Comparison of ENCODE assay signal across 20 mouse cellular contexts in the genomic region with DNA sequence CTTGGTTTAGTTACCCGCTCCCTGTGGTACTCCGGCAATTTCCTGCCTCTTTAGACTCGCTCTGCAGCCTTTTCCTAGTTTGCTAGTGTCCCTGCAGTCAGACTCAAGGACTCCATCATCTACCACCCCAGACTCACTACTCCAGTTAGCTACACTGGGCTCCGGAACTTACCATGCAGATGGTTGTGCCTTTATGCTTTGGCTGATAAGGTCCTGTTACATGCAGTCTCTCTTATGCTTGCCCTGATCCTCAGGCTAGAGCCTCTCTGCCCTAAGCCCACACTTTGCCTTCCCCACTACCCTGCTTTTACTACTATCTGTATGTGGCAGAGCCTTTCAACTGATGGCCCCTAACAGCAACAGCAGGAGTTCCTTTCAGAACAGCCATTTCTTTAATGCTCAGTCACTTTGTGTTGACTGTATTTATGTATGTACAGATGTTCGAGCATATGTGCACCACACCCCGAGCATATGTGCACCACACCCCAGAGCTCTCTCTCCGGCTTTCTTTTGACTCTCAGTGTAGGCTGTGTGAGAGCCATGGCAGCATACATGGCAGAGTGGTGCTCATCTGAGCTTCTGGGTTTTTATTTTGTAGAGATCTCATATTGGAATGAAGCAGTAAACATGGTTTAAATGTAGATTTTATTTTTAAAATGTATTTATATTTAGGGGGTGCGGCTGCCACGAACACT. TPM values are rescaled to one million over a fixed set of nuclear protein-coding genes. Genes with fewer than 3 reads are reported as not detected.
A peak's percentile ranks its signal among the peaks of the same experiment; 100 is the strongest.
DNase-seq lines count a peak whose midpoint lies in the region; ATAC-seq and TF ChIP-seq lines count a peak whose summit lies in the region.
"Had no signal": no experiment of that assay in that cellular context is flagged by ENCODE, and none has a peak within 500 bp of the region (broad histone marks: within the 10 kb centered on the region; RNA-seq: fewer than 3 reads in every experiment).

No protein-coding gene starts in this region.

- TF ChIP-seq CTCF in MEL (IDR thresholded peaks at IDR 0.05 in 2 of 3, conservative IDR thresholded peaks at IDR 0.05 in 1 of 3; ENCODE audit: control insufficient read depth in 1 of 3, insufficient read depth in 1 of 3, low read depth in 2 of 3, low read length in 3 of 3, poor library complexity in 1 of 3, severe bottlenecking in 1 of 3) = no peak

- TF ChIP-seq RAD21 in MEL (IDR thresholded peaks at IDR 0.05; ENCODE audit: low read depth, low read length) = no peak

- no peaks in the 10 kb centered on the region for H3K27me3 ChIP-seq in forebrain, embryonic 13.5 days
- H3K27me3 ChIP-seq in forebrain, embryonic 10.5 days (ENCODE audit: poor library complexity, severe bottlenecking) = no peaks in the 10 kb centered on the region
- H3K27me3 ChIP-seq in MEL (ENCODE audit: control insufficient read depth in 1 of 2, insufficient read depth in 2 of 2, low read length in 2 of 2) = no peaks in the 10 kb centered on the region
- H3K27me3 ChIP-seq in liver, embryonic 13.5 days = no peaks in the 10 kb centered on the region
- H3K27me3 ChIP-seq: CH12.LX; embryonic facial prominence, embryonic 15.5 days; heart, embryonic 13.5 days; limb, embryonic 15.5 days; Patski had no signal

- H3K4me2 ChIP-seq in forebrain, embryonic 13.5 days = no peak overlapping the region
- H3K4me2 ChIP-seq in liver, embryonic 13.5 days = no peak overlapping the region
- H3K4me2 ChIP-seq: embryonic facial prominence, embryonic 15.5 days; heart, embryonic 13.5 days; limb, embryonic 15.5 days had no signal

- DNase-seq in forebrain, embryonic 10.5 days (ENCODE audit: extremely low spot score, low spot score) = no peak
- peak; percentile 18 to 39 for DNase-seq in left cerebral cortex, postnatal 36 days (ENCODE audit: low spot score in 2 of 2)
- no peak for DNase-seq in left cerebral cortex, adult 11 months (ENCODE audit: low spot score)
- no peak for DNase-seq in MEL (ENCODE audit: low read depth, low spot score)
- no peak for DNase-seq in liver, embryonic 13.5 days
- no peak for DNase-seq in thymus, postnatal 25 days
- DNase-seq in thymus, postnatal 10 days (ENCODE audit: low spot score in 2 of 2) = no peak
- DNase-seq: cerebellum, adult 18-20 months; gastrocnemius, postnatal 36 days; kidney, postnatal 10 days; lung, postnatal 10 days; thymus, postnatal 36 days had no signal

- intact Hi-C loops in left cerebral cortex, postnatal 36 days (cut with DNase I) = no loop called here

- TF ChIP-seq EP300 in MEL (IDR thresholded peaks at IDR 0.05; ENCODE audit: low read depth in 1 of 2, low read length in 2 of 2) = no peak

- H3K27ac ChIP-seq in forebrain, embryonic 13.5 days = no peak overlapping the region
- no peak overlapping the region for H3K27ac ChIP-seq in forebrain, embryonic 10.5 days
- no peak overlapping the region for H3K27ac ChIP-seq in MEL (ENCODE audit: control insufficient read depth, low read depth, low read length)
- H3K27ac ChIP-seq in liver, embryonic 13.5 days = no peak overlapping the region
- H3K27ac ChIP-seq: embryonic facial prominence, embryonic 15.5 days; heart, embryonic 13.5 days; limb, embryonic 15.5 days had no signal

- no peak overlapping the region for H3K9ac ChIP-seq in forebrain, embryonic 13.5 days
- no peak overlapping the region for H3K9ac ChIP-seq in MEL (ENCODE audit: control insufficient read depth, low read depth, low read length, poor library complexity, severe bottlenecking)
- H3K9ac ChIP-seq in liver, embryonic 13.5 days = no peak overlapping the region
- H3K9ac ChIP-seq: embryonic facial prominence, embryonic 15.5 days; heart, embryonic 13.5 days; limb, embryonic 15.5 days had no signal

- no peak overlapping the region for H3K4me3 ChIP-seq in forebrain, embryonic 13.5 days
- no peak overlapping the region for H3K4me3 ChIP-seq in forebrain, embryonic 10.5 days
- no peak overlapping the region for H3K4me3 ChIP-seq in MEL (ENCODE audit: control insufficient read depth in 1 of 2, insufficient read depth in 1 of 2, low read depth in 2 of 2, low read length in 2 of 2)
- H3K4me3 ChIP-seq in liver, embryonic 13.5 days (replicated peaks) = no peak overlapping the region
- H3K4me3 ChIP-seq: embryonic facial prominence, embryonic 15.5 days; heart, embryonic 13.5 days; limb, embryonic 15.5 days; myocyte had no signal

- H3K79me2 ChIP-seq in MEL (ENCODE audit: control insufficient read depth, insufficient read depth, low read length, poor library complexity) = no peaks in the 10 kb centered on the region

- ATAC-seq in forebrain, embryonic 13.5 days = peak; percentile 79
- peak; percentile 67 for ATAC-seq in liver, embryonic 13.5 days (ENCODE audit: low read depth)
- ATAC-seq: intestine, postnatal 0 days; Patski had no signal

- no peaks in the 10 kb centered on the region for H3K4me1 ChIP-seq in forebrain, embryonic 13.5 days
- no peaks in the 10 kb centered on the region for H3K4me1 ChIP-seq in forebrain, embryonic 10.5 days
- H3K4me1 ChIP-seq in MEL (ENCODE audit: control insufficient read depth in 1 of 2, insufficient read depth in 2 of 2, low read length in 2 of 2) = no peaks in the 10 kb centered on the region; a peak in 1 of 4 replicates
- H3K4me1 ChIP-seq in liver, embryonic 13.5 days (replicated peaks) = 0 out of 2 replicates have a peak, but pooled peaks cover 6% of the 10 kb centered on the region
- H3K4me1 ChIP-seq: embryonic facial prominence, embryonic 15.5 days; heart, embryonic 13.5 days; limb, embryonic 15.5 days had no signal

- 97% methylated on average over 9 of the region's 9 CpGs for WGBS in forebrain, embryonic 13.5 days
- 98% methylated on average over 9 of the region's 9 CpGs for WGBS in forebrain, embryonic 10.5 days
- 70% methylated on average over 9 of the region's 9 CpGs for WGBS in liver, embryonic 13.5 days (ENCODE audit: insufficient replicate concordance)

- no peaks in the 10 kb centered on the region; the same call in 1 of the 2 replicates for H3K9me3 ChIP-seq in forebrain, embryonic 13.5 days (replicated peaks)
- H3K9me3 ChIP-seq in forebrain, embryonic 10.5 days = no peaks in the 10 kb centered on the region
- H3K9me3 ChIP-seq in MEL (replicated peaks; ENCODE audit: insufficient read depth, low read length) = no peaks in the 10 kb centered on the region
- no peaks in the 10 kb centered on the region for H3K9me3 ChIP-seq in liver, embryonic 13.5 days (replicated peaks)
- H3K9me3 ChIP-seq: embryonic facial prominence, embryonic 15.5 days; heart, embryonic 13.5 days; limb, embryonic 15.5 days had no signal

- H3K36me3 ChIP-seq in forebrain, embryonic 13.5 days (ENCODE audit: poor library complexity, severe bottlenecking) = peaks cover 52% of the 10 kb centered on the region
- peaks cover 78% of the 10 kb centered on the region for H3K36me3 ChIP-seq in forebrain, embryonic 10.5 days (replicated peaks)
- peaks cover 5 to 8% of the 10 kb centered on the region in 2 experiments for H3K36me3 ChIP-seq in MEL (ENCODE audit: control insufficient read depth in 1 of 2, insufficient read depth in 2 of 2, low read length in 2 of 2)
- H3K36me3 ChIP-seq in liver, embryonic 13.5 days = peaks cover 27% of the 10 kb centered on the region

- TF ChIP-seq POLR2A in MEL (IDR thresholded peaks at IDR 0.05; ENCODE audit: control insufficient read depth in 1 of 2, insufficient read depth in 1 of 2, low read depth in 1 of 2, low read length in 2 of 2, poor library complexity in 1 of 2) = no peak

TF ChIP-seq in MEL, 35 proteins besides CTCF, POLR2A, EP300 and RAD21:
- TF ChIP-seq NELFE (IDR thresholded peaks at IDR 0.05; ENCODE audit: low read depth, low read length) = no peak
- no peak for TF ChIP-seq CHD1 (IDR thresholded peaks at IDR 0.05; ENCODE audit: low read depth, low read length)
- TF ChIP-seq ZMIZ1 (IDR thresholded peaks at IDR 0.05; ENCODE audit: low read depth, low read length) = 0 out of 2 replicates have a peak, but pooled peaks have one; percentile 11
- TF ChIP-seq MAZ (IDR thresholded peaks at IDR 0.05; ENCODE audit: low read depth, low read length) = no peak
TF ChIP-seq in MEL: peak in this region for 1.

RNA-seq across cellular contexts. Expression of a gene that starts 41.5 kb away (rescaled TPM):
- 54.3 and 55.5 TPM in 2 replicates for polyA plus RNA-seq in forebrain, embryonic 13.5 days (2015; fragmentation: Nextera tagmentation; extraction: Ambion mirVana)
- polyA plus RNA-seq in forebrain, embryonic 10.5 days (2016; fragmentation: Nextera tagmentation; extraction: Ambion mirVana) = 87.0 and 99.9 TPM in 2 replicates
- 100 to 1,000 TPM; 147 TPM for total RNA-seq in left cerebral cortex, postnatal 36 days (2021)
- 59.4 and 66.9 TPM in 2 replicates for total RNA-seq in MEL (2012; rRNA removed)
- 100 to 1,000 TPM; 161 to 187 TPM for polyA plus RNA-seq in MEL (2012; ENCODE audit: insufficient read depth in 1 of 2, insufficient read length in 2 of 2, low read depth in 1 of 2, low replicate concordance in 2 of 2, missing spikeins in 1 of 2)
- 16.1 and 19.4 TPM in 2 replicates for polyA plus RNA-seq in liver, embryonic 13.5 days (2015; fragmentation: Nextera tagmentation; extraction: Ambion mirVana)

Comparison
In these comparisons a context has a peak if more than half of its experiments do, and no peak if none do; other contexts are left out.
1. DNase-seq: peak in left cerebral cortex, postnatal 36 days (2 of 2); none in forebrain, embryonic 10.5 days (single experiment), left cerebral cortex, adult 11 months (single experiment), MEL (single experiment), liver, embryonic 13.5 days (single experiment), thymus, postnatal 25 days (single experiment) and thymus, postnatal 10 days (0 of 2).